Mouse (Mus musculus): ENCODE measurements around the gene Ak6. TPM values are rescaled to one million over a fixed set of nuclear protein-coding genes. Genes with fewer than 3 reads are reported as not detected.

The Ak6 gene
- 73.1 and 80.9 TPM in 2 replicates for total RNA-seq (2021)
- long read RNA-seq, experiment 1, transcript Ak6-202 (3 exons, 1,222 nt), result major isoform, 98 of 140 reads
- long read RNA-seq, experiment 1, transcript Ak6-201 (5 exons, 1,298 nt), result minor isoform, 35 of 140 reads
- long read RNA-seq, experiment 1, partial matches to known transcripts, result 3 of 140 reads
- long read RNA-seq, experiment 1, other reads (novel, unspliced or antisense), result 3 of 140 reads
- long read RNA-seq, experiment 2, transcript Ak6-202 (3 exons, 1,222 nt), result major isoform, 60 of 89 reads
- long read RNA-seq, experiment 2, transcript Ak6-201 (5 exons, 1,298 nt), result minor isoform, 23 of 89 reads
- long read RNA-seq, experiment 2, partial matches to known transcripts, result 3 of 89 reads
- long read RNA-seq, experiment 2, other reads (novel, unspliced or antisense), result 3 of 89 reads

GRCm38 (mm10) chr13:100650550-100651438 lies at the start of gene Ak6, which contains the start of gene Rad17:
Gene Ak6, plus strand, starts transcription at chr13:100650979.
Gene Rad17, minus strand, starts transcription at chr13:100651051.
- peak; percentile 97 for DNase-seq

GRCm38 (mm10) chr13:100601034-100601433 lies 49.7 kb upstream of the Ak6 start:
- no peak for DNase-seq

GRCm38 (mm10) chr13:100602239-100602902 lies 48.4 kb upstream of the Ak6 start:
- DNase-seq, result no peak

- DNase-seq, result no peak
Measured at GRCm38 (mm10) chr13:100603031-100603737, 47.6 kb upstream of the Ak6 start.

- no peak for DNase-seq
Measured at GRCm38 (mm10) chr13:100603738-100604095, 47.1 kb upstream of the Ak6 start.

GRCm38 (mm10) chr13:100605845-100606244 lies 44.9 kb upstream of the Ak6 start:
- no peak for DNase-seq

- DNase-seq, result no peak
Measured at GRCm38 (mm10) chr13:100607756-100608155, 43.0 kb upstream of the Ak6 start.

- DNase-seq, result no peak
Measured at GRCm38 (mm10) chr13:100611266-100611665, 39.5 kb upstream of the Ak6 start.

- DNase-seq, result no peak
Measured at GRCm38 (mm10) chr13:100612251-100612650, 38.5 kb upstream of the Ak6 start.

- DNase-seq, result no peak
Measured at GRCm38 (mm10) chr13:100612903-100613302, 37.9 kb upstream of the Ak6 start.

- DNase-seq, result peak; percentile 63
Measured at GRCm38 (mm10) chr13:100616181-100617087, 34.3 kb upstream of the Ak6 start, which contains the start of gene Marveld2. Gene Marveld2, minus strand, starts transcription at chr13:100616971.

GRCm38 (mm10) chr13:100617583-100617982 lies 33.2 kb upstream of the Ak6 start:
- no peak for DNase-seq

- DNase-seq, result no peak
Measured at GRCm38 (mm10) chr13:100622241-100622640, 28.5 kb upstream of the Ak6 start.

GRCm38 (mm10) chr13:100634106-100634691 lies 16.6 kb upstream of the Ak6 start:
- DNase-seq, result no peak

GRCm38 (mm10) chr13:100642471-100643209 lies 8.1 kb upstream of the Ak6 start:
- DNase-seq, result no peak

- DNase-seq, result no peak
Measured at GRCm38 (mm10) chr13:100648223-100648622, 2.6 kb upstream of the Ak6 start.

- DNase-seq, result no peak
Measured at GRCm38 (mm10) chr13:100651439-100652186, 834 bp downstream of the Ak6 start, which contains the start of gene Taf9. Gene Taf9, plus strand, starts transcription at chr13:100651579.

GRCm38 (mm10) chr13:100658091-100658490 lies 7.3 kb downstream of the Ak6 start:
- DNase-seq, result no peak

Measured in adrenal gland, postnatal 14 days (tissue).